Mouse (Mus musculus) hindbrain, postnatal 0 days (tissue): ENCODE measurements around the gene Lenep. TPM values are rescaled to one million over a fixed set of nuclear protein-coding genes. Genes with fewer than 3 reads are reported as not detected.

Source experiments
- ATAC-seq: fragments of 200-750 bp; cut with Nextera tagmentation; 2 replicates; pipeline ENCODE4 v1.8.0; 2017; ENCODE audit warnings: mild to moderate bottlenecking, moderate TSS enrichment, moderate library complexity
- DNase-seq: peaks from one replicate; pipeline ENCODE4 v3.0.0-alpha.2; 2015; ENCODE audit warnings: low spot score
- H3K27ac ChIP-seq: fragments of 300-500 bp; sonication (generic); 2 replicates; pipeline ENCODE4 v1.5.1; 2014; ENCODE audit warnings: mild to moderate bottlenecking
- H3K27me3 ChIP-seq: fragments of 300-500 bp; sonication (generic); 2 replicates; pipeline ENCODE4 v1.6.1; 2014; ENCODE audit warnings: low read length, mixed read lengths; ENCODE audit not compliant: insufficient read depth
- H3K36me3 ChIP-seq: fragments of 300-500 bp; sonication (generic); 2 replicates; pipeline ENCODE4 v1.6.1; 2014; ENCODE audit warnings: low read length, mixed read lengths; ENCODE audit not compliant: insufficient read depth
- H3K4me1 ChIP-seq: fragments of 300-500 bp; sonication (generic); 2 replicates; pipeline ENCODE4 v1.6.1; 2014; ENCODE audit warnings: antibody characterized with exemption, low read length, mixed read lengths; ENCODE audit not compliant: insufficient read depth
- H3K4me2 ChIP-seq: fragments of 300-500 bp; sonication (generic); 2 replicates; pipeline ENCODE4 v1.6.1; 2014; ENCODE audit warnings: low read depth, mild to moderate bottlenecking, low read length, moderate library complexity, mixed read lengths
- H3K4me3 ChIP-seq: fragments of 300-500 bp; sonication (generic); 2 replicates; pipeline ENCODE4 v1.5.1; 2014; ENCODE audit warnings: low read length
- H3K9ac ChIP-seq: fragments of 300-500 bp; sonication (generic); replicated peaks from 2 replicates; pipeline ENCODE4 v1.6.1; 2014; ENCODE audit warnings: mild to moderate bottlenecking, low read length, moderate library complexity, mixed read lengths
- H3K9me3 ChIP-seq: fragments of 300-500 bp; sonication (generic); 2 replicates; pipeline ENCODE4 v1.6.1; 2016; ENCODE audit warnings: low read length, mixed read lengths
- CTCF ChIP-seq: IDR thresholded peaks from 2 replicates; pipeline ENCODE4 v1.5.1; 2016; ENCODE audit warnings: antibody characterized with exemption, control low read depth, low read depth
- WGBS: fragments of 180-500 bp; shearing (Covaris S2); extraction: QIAGEN DNeasy Blood & Tissue Kit; methylation state at CpG from one replicate; pipeline ENCODE4 v1.1.7; 2014; 5-methylcytosine and 5-hydroxymethylcytosine counted together
- polyA plus RNA-seq: library from polyadenylated mRNA; unstranded; fragments of >200 nt; fragmentation: Nextera tagmentation; extraction: Ambion mirVana; gene quantifications from 2 replicates; pipeline ENCODE4 v1.2.1, GENCODE M21; 2015
- total RNA-seq: library from RNA; depleted of rRNA; stranded (reverse); fragments of >200 nt; gene quantifications from 2 replicates; pipeline ENCODE4 v1.2.3, GENCODE M21; 2014

Lenep gene
- total and polyA plus RNA-seq, 2 experiments from 2014 or later: not detected

- no peaks in the 10 kb centered on the region for H3K36me3 ChIP-seq
- no peak overlapping the region for H3K27ac ChIP-seq
- TF ChIP-seq CTCF: no peak
- H3K27me3 ChIP-seq: 0 out of 2 replicates have a peak, but pooled peaks cover 5% of the 10 kb centered on the region
- WGBS: 51% methylated on average over 8 of the region's 8 CpGs
- no peaks in the 10 kb centered on the region for H3K9me3 ChIP-seq
- H3K4me2 ChIP-seq: no peak overlapping the region
- no peak overlapping the region for H3K9ac ChIP-seq
- DNase-seq (no peak), ATAC-seq (no peak)
- no peak overlapping the region for H3K4me3 ChIP-seq
- no peaks in the 10 kb centered on the region for H3K4me1 ChIP-seq
Observed at GRCm38 (mm10) chr3:89364631-89365030, 38.0 kb downstream of the Lenep start.

GRCm38 (mm10) chr3:89361675-89362074 is 40.9 kb downstream of the Lenep start, which contains the start of gene Dcst2:
Dcst2 (plus strand) TSS chr3:89361975.
- Histone ChIP-seq H3K27me3 (0 out of 2 replicates have a peak, but pooled peaks cover 5% of the 10 kb centered on the region), H3K4me1 (no peaks in the 10 kb centered on the region), H3K9me3 (no peaks in the 10 kb centered on the region), H3K9ac (no peak within 1 kb of the TSS), H3K4me3 (no peak within 1 kb of the TSS), H3K4me2 (no peak within 1 kb of the TSS), H3K27ac (no peak within 1 kb of the TSS), H3K36me3 (no peaks in the 10 kb centered on the region)
- ATAC-seq (no peak), DNase-seq (no peak)
- no peak for TF ChIP-seq CTCF
- 92% methylated on average over 7 of the region's 7 CpGs for WGBS

- TF ChIP-seq CTCF: no peak
- Histone ChIP-seq H3K36me3 (no peaks in the 10 kb centered on the region), H3K4me3 (no peak overlapping the region), H3K9me3 (no peaks in the 10 kb centered on the region), H3K27ac (no peak overlapping the region), H3K9ac (no peak overlapping the region), H3K27me3 (0 out of 2 replicates have a peak, but pooled peaks cover under 1% of the 10 kb centered on the region), H3K4me1 (no peaks in the 10 kb centered on the region), H3K4me2 (no peak overlapping the region)
- WGBS: 67% methylated on average over 3 of the region's 3 CpGs
- DNase-seq (no peak), ATAC-seq (no peak)
Observed at GRCm38 (mm10) chr3:89360237-89360636, 42.4 kb downstream of the Lenep start.

- 51% methylated on average over 6 of the region's 6 CpGs for WGBS
- Histone ChIP-seq H3K9me3 (no peaks in the 10 kb centered on the region), H3K27ac (no peak overlapping the region), H3K4me2 (no peak overlapping the region), H3K4me1 (no peaks in the 10 kb centered on the region), H3K4me3 (no peak overlapping the region), H3K9ac (no peak overlapping the region), H3K27me3 (no peaks in the 10 kb centered on the region), H3K36me3 (no peaks in the 10 kb centered on the region)
- no peak for TF ChIP-seq CTCF
- no peak for ATAC-seq
- no peak for DNase-seq
Observed at GRCm38 (mm10) chr3:89359630-89360029, 43.0 kb downstream of the Lenep start.

- no peaks in the 10 kb centered on the region for H3K36me3 ChIP-seq
- no peaks in the 10 kb centered on the region for H3K27me3 ChIP-seq
- no peaks in the 10 kb centered on the region for H3K4me1 ChIP-seq
- no peaks in the 10 kb centered on the region for H3K9me3 ChIP-seq
- ATAC-seq: no peak
- 64% methylated on average over 9 of the region's 9 CpGs for WGBS
- H3K27ac ChIP-seq: no peak overlapping the region
- no peak for DNase-seq
- no peak overlapping the region for H3K9ac ChIP-seq
- no peak overlapping the region for H3K4me3 ChIP-seq
- H3K4me2 ChIP-seq: no peak overlapping the region
- TF ChIP-seq CTCF: no peak
Observed at GRCm38 (mm10) chr3:89356029-89356428, 46.6 kb downstream of the Lenep start.

- no peaks in the 10 kb centered on the region for H3K36me3 ChIP-seq
- H3K4me1 ChIP-seq: no peaks in the 10 kb centered on the region
- TF ChIP-seq CTCF: no peak
- H3K4me2 ChIP-seq: no peak overlapping the region
- no peak overlapping the region for H3K4me3 ChIP-seq
- no peaks in the 10 kb centered on the region for H3K9me3 ChIP-seq
- no peak overlapping the region for H3K27ac ChIP-seq
- 76% methylated on average over 6 of the region's 6 CpGs for WGBS
- no peak overlapping the region for H3K9ac ChIP-seq
- DNase-seq: no peak
- ATAC-seq: no peak
- no peaks in the 10 kb centered on the region for H3K27me3 ChIP-seq
Observed at GRCm38 (mm10) chr3:89355512-89355902, 47.1 kb downstream of the Lenep start.

- DNase-seq (peak; percentile 82), ATAC-seq (peak; percentile 10; the same call in 1 of the 2 replicates)
- Histone ChIP-seq H3K9ac (no peak overlapping the region), H3K4me2 (no peak overlapping the region), H3K27ac (no peak overlapping the region), H3K9me3 (no peaks in the 10 kb centered on the region), H3K4me3 (no peak overlapping the region), H3K27me3 (no peaks in the 10 kb centered on the region), H3K36me3 (no peaks in the 10 kb centered on the region), H3K4me1 (0 out of 2 replicates have a peak, but pooled peaks cover 3% of the 10 kb centered on the region)
- TF ChIP-seq CTCF: peak; percentile 91
- WGBS: 22% methylated on average over 5 of the region's 5 CpGs
Observed at GRCm38 (mm10) chr3:89354816-89355511, 47.6 kb downstream of the Lenep start.
